Mouse (Mus musculus): ENCODE measurements around the gene Bicc1. TPM values are rescaled to one million over a fixed set of nuclear protein-coding genes. Genes with fewer than 3 reads are reported as not detected.

The Bicc1 gene
- total and polyA plus RNA-seq, 3 experiments: not detected

GRCm38 (mm10) chr10:71041874-71042273 lies 117.6 kb downstream of the Bicc1 start:
- no peaks in the 10 kb centered on the region for H3K36me3 ChIP-seq (ENCODE audit: control insufficient read depth in 1 of 2, insufficient read depth in 2 of 2, low read length in 2 of 2)
- no peaks in the 10 kb centered on the region for H3K4me1 ChIP-seq (ENCODE audit: control insufficient read depth in 1 of 2, insufficient read depth in 2 of 2, low read length in 2 of 2)
- no peaks in the 10 kb centered on the region for H3K79me2 ChIP-seq (ENCODE audit: control insufficient read depth, insufficient read depth, low read length, poor library complexity)
- no peak overlapping the region for H3K9ac ChIP-seq (ENCODE audit: control insufficient read depth, low read depth, low read length, poor library complexity, severe bottlenecking)
- no peaks in the 10 kb centered on the region for H3K9me3 ChIP-seq (replicated peaks; ENCODE audit: insufficient read depth, low read length)
- no peak overlapping the region for H3K4me3 ChIP-seq (ENCODE audit: control insufficient read depth in 1 of 2, insufficient read depth in 1 of 2, low read depth in 2 of 2, low read length in 2 of 2)
- TF ChIP-seq ZNF384 (IDR thresholded peaks at IDR 0.05; ENCODE audit: low read depth, low read length) (no peak), MYB (IDR thresholded peaks at IDR 0.05; ENCODE audit: low read depth, low read length) (no peak), GABPA (IDR thresholded peaks at IDR 0.05; ENCODE audit: low read depth, low read length) (no peak), SMC3 (IDR thresholded peaks at IDR 0.05; ENCODE audit: low read depth, low read length) (no peak), MYC (IDR thresholded peaks at IDR 0.05; ENCODE audit: low read depth, low read length) (no peak), RCOR1 (IDR thresholded peaks at IDR 0.05; ENCODE audit: low read depth, low read length) (no peak), ZMIZ1 (IDR thresholded peaks at IDR 0.05; ENCODE audit: low read depth, low read length) (no peak), SIN3A (IDR thresholded peaks at IDR 0.05; ENCODE audit: low read length) (no peak), ZKSCAN1 (IDR thresholded peaks at IDR 0.05; ENCODE audit: low read depth, low read length) (no peak), NRF1 (IDR thresholded peaks at IDR 0.05; ENCODE audit: insufficient read depth, low read depth, low read length, poor library complexity, severe bottlenecking) (no peak), RAD21 (IDR thresholded peaks at IDR 0.05; ENCODE audit: low read depth, low read length) (no peak), HCFC1 (IDR thresholded peaks at IDR 0.05; ENCODE audit: low read depth, low read length) (no peak), E2F4 (IDR thresholded peaks at IDR 0.05; ENCODE audit: borderline replicate concordance, low read depth, low read length) (no peak), GATA1 (IDR thresholded peaks at IDR 0.05; ENCODE audit: low read depth, low read length) (no peak), ETS1 (IDR thresholded peaks at IDR 0.05; ENCODE audit: low read depth, low read length) (no peak), ELF1 (IDR thresholded peaks at IDR 0.05; ENCODE audit: low read depth, low read length) (no peak), MAX (IDR thresholded peaks at IDR 0.05; ENCODE audit: low read length) (no peak), MAFK (IDR thresholded peaks at IDR 0.05; ENCODE audit: borderline replicate concordance, low read depth, low read length) (no peak), JUND (IDR thresholded peaks at IDR 0.05; ENCODE audit: low read depth, low read length) (no peak)
- no peaks in the 10 kb centered on the region for H3K27me3 ChIP-seq (ENCODE audit: control insufficient read depth in 1 of 2, insufficient read depth in 2 of 2, low read length in 2 of 2)
- no peak overlapping the region for H3K27ac ChIP-seq (ENCODE audit: control insufficient read depth, low read depth, low read length)
- no peak for DNase-seq (ENCODE audit: low read depth, low spot score)

- no peak for DNase-seq (ENCODE audit: low read depth, low spot score)
These were observed 123.0 kb downstream of the Bicc1 start for GRCm38 (mm10) chr10:71036484-71036883.

More at GRCm38 (mm10) chr10:71036484-71036883, 123.0 kb downstream of the Bicc1 start:
- Histone ChIP-seq H3K36me3 (ENCODE audit: control insufficient read depth in 1 of 2, insufficient read depth in 2 of 2, low read length in 2 of 2) (no peaks in the 10 kb centered on the region), H3K4me3 (ENCODE audit: control insufficient read depth in 1 of 2, insufficient read depth in 1 of 2, low read depth in 2 of 2, low read length in 2 of 2) (no peak overlapping the region), H3K79me2 (ENCODE audit: control insufficient read depth, insufficient read depth, low read length, poor library complexity) (no peaks in the 10 kb centered on the region), H3K9me3 (replicated peaks; ENCODE audit: insufficient read depth, low read length) (no peaks in the 10 kb centered on the region), H3K4me1 (ENCODE audit: control insufficient read depth in 1 of 2, insufficient read depth in 2 of 2, low read length in 2 of 2) (no peaks in the 10 kb centered on the region), H3K27ac (ENCODE audit: control insufficient read depth, low read depth, low read length) (no peak overlapping the region), H3K27me3 (ENCODE audit: control insufficient read depth in 1 of 2, insufficient read depth in 2 of 2, low read length in 2 of 2) (no peaks in the 10 kb centered on the region), H3K9ac (ENCODE audit: control insufficient read depth, low read depth, low read length, poor library complexity, severe bottlenecking) (no peak overlapping the region)
- no peak for TF ChIP-seq GATA1 (IDR thresholded peaks at IDR 0.05; ENCODE audit: low read depth, low read length)
- TF ChIP-seq EP300 (IDR thresholded peaks at IDR 0.05; ENCODE audit: low read depth in 1 of 2, low read length in 2 of 2): no peak
- TF ChIP-seq NELFE (IDR thresholded peaks at IDR 0.05; ENCODE audit: low read depth, low read length): no peak
- no peak for TF ChIP-seq MAZ (IDR thresholded peaks at IDR 0.05; ENCODE audit: low read depth, low read length)
- no peak for TF ChIP-seq RCOR1 (IDR thresholded peaks at IDR 0.05; ENCODE audit: low read depth, low read length)
- TF ChIP-seq UBTF (IDR thresholded peaks at IDR 0.05; ENCODE audit: borderline replicate concordance, insufficient read depth, low read depth, low read length): no peak
- no peak for TF ChIP-seq USF2 (IDR thresholded peaks at IDR 0.05; ENCODE audit: borderline replicate concordance in 1 of 2, insufficient read depth in 1 of 2, low read depth in 1 of 2, low read length in 2 of 2)
- TF ChIP-seq CHD2 (IDR thresholded peaks at IDR 0.05; ENCODE audit: low read length): no peak

Data from MEL (cell line).